Mouse (Mus musculus) bone marrow, adult 2 months (tissue): ENCODE measurements at regions not wholly inside any gene's neighbourhood (a gene's known extent, or its start where the extent isn't known, plus 50 kb on each side); places are given as distances from the start of the nearest gene placed in this dataset.

ENCODE experiments used
- H3K27ac ChIP-seq: fragments of 200-500 bp; 2 replicates; pipeline ENCODE4 v1.5.1; 2012; ENCODE audit warnings: low read depth, mild to moderate bottlenecking, control low read depth, inconsistent platforms, low read length; ENCODE audit not compliant: control insufficient read depth, poor library complexity, insufficient read depth
- H3K4me1 ChIP-seq: fragments of 200-500 bp; 2 replicates; pipeline ENCODE4 v1.6.1; 2011; ENCODE audit warnings: low read length; ENCODE audit not compliant: control insufficient read depth, insufficient read depth
- H3K4me3 ChIP-seq: fragments of 200-500 bp; replicated peaks from 2 replicates; pipeline ENCODE3; 2011; ENCODE audit warnings: mild to moderate bottlenecking, low read depth, low read length, control low read depth; ENCODE audit not compliant: control insufficient read depth
- CTCF ChIP-seq: fragments of 200-500 bp; IDR thresholded peaks from 2 replicates; pipeline ENCODE4 v1.5.1; 2011; ENCODE audit warnings: low read length, control low read depth; ENCODE audit not compliant: control insufficient read depth, insufficient read depth
- POLR2A ChIP-seq: fragments of 200-500 bp; IDR thresholded peaks from 2 replicates; pipeline ENCODE4 v1.6.1; 2011; ENCODE audit warnings: low read depth, mild to moderate bottlenecking, control low read depth, low read length, borderline replicate concordance; ENCODE audit not compliant: control insufficient read depth
- WGBS: fragments of 180-500 bp; shearing (Covaris S2); methylation state at CpG from one replicate; pipeline ENCODE4 v1.1.7; 2018; 5-methylcytosine and 5-hydroxymethylcytosine counted together

GRCm38 (mm10) chr2:137729207-137729606, 527.2 kb upstream of the Btbd3 start:
- 28% methylated on average over 4 of the region's 4 CpGs for WGBS
- TF ChIP-seq POLR2A (no peak), CTCF (no peak)
- H3K27ac ChIP-seq: no peak overlapping the region

GRCm38 (mm10) chr2:137723651-137724050, 532.7 kb upstream of the Btbd3 start:
- TF ChIP-seq POLR2A: no peak
- no peak for TF ChIP-seq CTCF
- Histone ChIP-seq H3K27ac (no peak overlapping the region), H3K4me3 (no peak overlapping the region), H3K4me1 (no peaks in the 10 kb centered on the region)
- 87% methylated on average over 1 of the region's 1 CpGs for WGBS

More at GRCm38 (mm10) chr2:137729207-137729606, 527.2 kb upstream of the Btbd3 start:
- Histone ChIP-seq H3K4me3 (no peak overlapping the region), H3K4me1 (no peaks in the 10 kb centered on the region)

DNA sequence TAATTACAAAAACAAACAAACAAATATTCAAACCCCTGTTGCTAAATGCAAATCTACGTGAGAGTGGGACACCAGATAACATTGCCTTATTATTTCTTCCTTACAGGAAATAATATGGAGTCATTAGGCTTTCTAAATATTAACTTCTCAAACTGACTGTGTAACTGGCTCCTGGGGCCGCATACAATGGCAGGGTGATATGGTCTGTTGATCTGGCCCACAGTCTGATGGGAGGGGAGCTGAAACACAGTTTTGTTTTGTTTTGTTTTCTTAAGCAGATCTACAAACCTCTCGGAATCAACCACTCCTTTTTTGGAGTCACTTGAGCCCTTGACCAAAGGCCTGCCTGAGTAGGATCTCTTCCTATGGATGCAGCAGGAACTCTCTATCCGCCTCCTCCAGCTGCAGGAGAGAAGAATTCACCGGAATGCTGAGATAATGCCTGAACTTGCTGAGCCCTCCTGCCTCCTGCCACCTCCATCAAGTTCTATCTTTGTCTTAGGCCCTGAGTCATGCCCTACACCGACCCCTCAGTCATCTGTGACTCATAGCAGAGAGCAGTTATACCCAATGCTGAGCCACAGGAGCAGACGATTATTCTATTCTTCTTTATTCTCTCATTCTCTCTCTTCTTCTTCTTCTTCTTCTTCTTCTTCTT, 534.5 kb upstream of the Btbd3 start:
- WGBS: 68% methylated on average over 7 of the region's 7 CpGs
- no peak overlapping the region for H3K4me3 ChIP-seq
- TF ChIP-seq CTCF (no peak), POLR2A (no peak)

DNA sequence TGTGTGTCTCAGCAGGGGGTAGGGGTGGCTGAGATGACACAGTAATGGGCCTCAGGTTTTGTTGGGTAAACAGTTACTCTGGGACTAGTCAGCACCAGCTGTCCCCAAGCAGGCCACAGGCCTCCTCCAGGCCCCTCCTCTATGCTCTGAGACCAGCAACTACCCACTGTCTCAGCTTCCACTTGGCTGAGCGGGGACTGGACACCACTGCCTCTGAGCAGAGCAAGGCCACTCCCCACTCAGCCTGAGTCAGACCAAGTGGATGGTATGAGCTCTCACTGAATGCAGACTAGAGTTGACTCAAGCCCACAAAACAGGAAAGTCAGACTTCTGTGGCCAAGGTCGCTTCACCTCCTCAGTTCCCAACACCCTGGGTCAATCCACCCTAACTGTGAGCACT, 540.5 kb upstream of the Btbd3 start:
- TF ChIP-seq CTCF (no peak), POLR2A (no peak)
- 72% methylated on average over 2 of the region's 2 CpGs for WGBS
- Histone ChIP-seq H3K4me3 (no peak overlapping the region), H3K27ac (no peak overlapping the region), H3K4me1 (no peaks in the 10 kb centered on the region)

More for the DNA sequence above, 534.5 kb upstream of the Btbd3 start:
- no peak overlapping the region for H3K27ac ChIP-seq
- H3K4me1 ChIP-seq: no peaks in the 10 kb centered on the region

GRCm38 (mm10) chr2:137706528-137706988, 549.8 kb upstream of the Btbd3 start:
- Histone ChIP-seq H3K27ac (no peak overlapping the region), H3K4me3 (no peak overlapping the region), H3K4me1 (no peaks in the 10 kb centered on the region)
- WGBS: 23% methylated on average over 4 of the region's 4 CpGs
- no peak for TF ChIP-seq CTCF
- TF ChIP-seq POLR2A: no peak

GRCm38 (mm10) chr2:137705724-137706422, 550.5 kb upstream of the Btbd3 start:
- H3K27ac ChIP-seq: no peak overlapping the region
- 61% methylated on average over 14 of the region's 14 CpGs for WGBS
- TF ChIP-seq CTCF (no peak), POLR2A (no peak)
- no peak overlapping the region for H3K4me3 ChIP-seq
- H3K4me1 ChIP-seq: no peaks in the 10 kb centered on the region

DNA sequence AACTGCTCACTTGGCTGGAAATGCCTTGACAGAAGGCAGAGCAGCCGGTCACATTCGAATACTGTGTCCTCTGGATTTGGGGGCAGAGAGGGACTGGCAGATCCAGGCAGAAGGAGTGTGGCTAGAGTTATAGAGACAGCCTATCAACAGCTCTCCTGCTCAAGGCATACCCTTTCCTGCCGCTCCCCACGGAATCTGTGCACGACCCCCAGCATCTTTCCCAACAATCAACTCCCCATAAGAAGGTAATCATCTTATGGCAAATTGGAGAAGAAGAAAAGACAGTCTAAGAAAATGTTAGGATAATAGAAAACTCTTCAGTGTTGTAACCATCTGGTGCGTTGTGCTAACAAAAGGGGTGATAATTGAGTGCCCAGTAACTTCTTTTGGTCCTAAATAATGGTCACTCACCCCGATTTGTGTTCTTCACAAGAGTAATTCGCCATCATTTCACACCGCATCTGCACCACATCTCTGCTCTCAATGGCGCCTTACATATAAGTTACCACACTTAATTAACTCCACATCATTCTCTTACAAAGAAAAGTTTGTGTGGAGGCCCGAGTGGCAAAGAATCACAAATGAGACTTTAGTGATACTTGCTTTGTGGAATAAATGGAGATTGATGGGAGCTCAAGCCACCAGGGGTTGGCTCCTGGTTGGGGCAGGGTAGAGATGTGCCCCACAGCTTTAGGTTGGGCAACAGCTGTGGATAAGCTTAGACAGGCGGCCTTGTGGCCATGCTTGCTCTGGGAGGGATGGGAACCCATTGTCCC, 551.2 kb upstream of the Btbd3 start:
- WGBS: 75% methylated on average over 12 of the region's 12 CpGs
- Histone ChIP-seq H3K27ac (no peak overlapping the region), H3K4me3 (no peak overlapping the region), H3K4me1 (no peaks in the 10 kb centered on the region)
- TF ChIP-seq CTCF: no peak
- TF ChIP-seq POLR2A: no peak

DNA sequence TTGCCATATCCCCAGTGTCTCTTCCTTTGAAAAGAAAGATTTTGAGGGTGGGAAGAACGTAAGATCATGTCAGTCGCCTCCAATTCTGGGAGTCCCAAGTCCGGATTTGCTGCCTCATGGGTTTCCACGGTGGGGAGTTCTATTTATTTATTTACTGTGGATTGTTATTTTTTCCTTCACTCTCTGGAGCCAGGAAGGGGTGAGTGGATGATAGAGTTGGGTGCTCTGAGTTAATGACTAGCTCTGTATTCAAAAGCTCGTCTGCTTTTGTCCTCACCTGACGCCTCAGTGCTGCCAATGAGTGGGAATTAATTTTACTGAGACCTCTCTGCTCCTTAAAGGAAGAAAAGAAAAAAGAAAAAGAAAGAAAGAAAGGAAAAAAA, 551.8 kb upstream of the Btbd3 start:
- no peaks in the 10 kb centered on the region for H3K4me1 ChIP-seq
- no peak overlapping the region for H3K27ac ChIP-seq
- WGBS: 75% methylated on average over 6 of the region's 6 CpGs
- H3K4me3 ChIP-seq: no peak overlapping the region
- no peak for TF ChIP-seq CTCF
- TF ChIP-seq POLR2A: no peak

DNA sequence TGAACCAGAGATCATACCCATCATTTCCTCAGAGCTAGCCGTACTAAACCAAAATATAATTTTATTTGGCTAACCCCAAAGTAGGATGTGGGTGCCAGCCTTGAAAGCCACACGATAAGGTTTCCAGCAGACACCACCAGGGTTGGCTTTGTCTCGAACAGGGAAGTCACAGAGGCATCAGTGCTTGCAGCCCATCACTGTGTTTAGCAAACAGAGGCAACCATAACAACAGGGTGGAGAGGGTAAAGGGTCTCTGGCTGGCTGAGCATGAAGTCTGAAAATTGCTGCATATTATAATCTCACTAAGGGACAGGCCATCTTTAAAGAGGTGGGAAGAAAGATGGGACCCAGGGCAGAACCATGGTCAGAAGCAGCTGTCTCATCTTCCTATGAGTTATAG, 552.3 kb upstream of the Btbd3 start:
- Histone ChIP-seq H3K4me3 (no peak overlapping the region), H3K27ac (no peak overlapping the region), H3K4me1 (no peaks in the 10 kb centered on the region)
- WGBS: 59% methylated on average over 3 of the region's 3 CpGs
- TF ChIP-seq POLR2A: no peak
- TF ChIP-seq CTCF: no peak
